Mouse (Mus musculus) embryonic fibroblast, embryonic 13.5 days (primary cell): ENCODE measurements around the gene Nup133. TPM values are rescaled to one million over a fixed set of nuclear protein-coding genes. Genes with fewer than 3 reads are reported as not detected.
"Not testable (repeated sequence)": the region's sequence is repeated elsewhere in the genome, so short reads cannot be mapped to it uniquely, and the experiment has no call there.

Experiments
- H3K27ac ChIP-seq: 2 replicates; pipeline ENCODE4 v1.5.1; 2012; ENCODE audit warnings: low read length, control low read depth, inconsistent platforms; ENCODE audit not compliant: insufficient read depth
- H3K4me1 ChIP-seq: 2 replicates; pipeline ENCODE4 v1.6.1; 2011; ENCODE audit warnings: low read length; ENCODE audit not compliant: control insufficient read depth, insufficient read depth
- H3K4me3 ChIP-seq: 2 replicates; pipeline ENCODE4 v1.5.1; 2011; ENCODE audit warnings: mild to moderate bottlenecking, control low read depth, low read length; ENCODE audit not compliant: insufficient read depth
- CTCF ChIP-seq: IDR thresholded peaks from 2 replicates; pipeline ENCODE4 v1.5.1; 2011; ENCODE audit warnings: mild to moderate bottlenecking, control low read depth, low read length, moderate library complexity, borderline replicate concordance; ENCODE audit not compliant: insufficient read depth
- POLR2A ChIP-seq: IDR thresholded peaks from 2 replicates; pipeline ENCODE4 v1.6.1; 2011; ENCODE audit warnings: low read depth, mild to moderate bottlenecking, control low read depth, low read length, moderate library complexity
- polyA plus RNA-seq: library from polyadenylated mRNA; stranded (reverse); fragments of >200 nt; gene quantifications from 2 replicates; pipeline ENCODE4 v1.2.4, GENCODE M21; 2011; ENCODE audit warnings: low read depth; ENCODE audit not compliant: missing spikeins, insufficient read length

Gene Nup133
- polyA plus RNA-seq, 1 experiment: 22.4 TPM

- Histone ChIP-seq H3K4me3 (peak overlapping the region; percentile 22), H3K4me1 (0 out of 2 replicates have a peak, but pooled peaks cover 4% of the 10 kb centered on the region), H3K27ac (no peak overlapping the region)
- TF ChIP-seq POLR2A (no peak), CTCF (no peak)
These were observed 32.6 kb upstream of the Nup133 start for GRCm38 (mm10) chr8:123981674-123982073.

GRCm38 (mm10) chr8:123980239-123980638, 31.2 kb upstream of the Nup133 start:
- no peak overlapping the region for H3K27ac ChIP-seq
- TF ChIP-seq POLR2A: no peak
- no peak for TF ChIP-seq CTCF

GRCm38 (mm10) chr8:123978926-123979325, 29.9 kb upstream of the Nup133 start:
- no peak overlapping the region for H3K4me3 ChIP-seq
- TF ChIP-seq POLR2A: no peak
- TF ChIP-seq CTCF: no peak
- 0 out of 2 replicates have a peak, but pooled peaks cover 4% of the 10 kb centered on the region for H3K4me1 ChIP-seq
- H3K27ac ChIP-seq: no peak overlapping the region

More at GRCm38 (mm10) chr8:123980239-123980638, 31.2 kb upstream of the Nup133 start:
- Histone ChIP-seq H3K4me3 (no peak overlapping the region), H3K4me1 (0 out of 2 replicates have a peak, but pooled peaks cover 4% of the 10 kb centered on the region)

GRCm38 (mm10) chr8:123978166-123978838, 29.2 kb upstream of the Nup133 start:
- Histone ChIP-seq H3K4me1 (0 out of 2 replicates have a peak, but pooled peaks cover 4% of the 10 kb centered on the region), H3K4me3 (no peak overlapping the region), H3K27ac (no peak overlapping the region)
- TF ChIP-seq POLR2A (no peak), CTCF (no peak)

- Histone ChIP-seq H3K4me3 (no peak overlapping the region), H3K4me1 (0 out of 2 replicates have a peak, but pooled peaks cover 4% of the 10 kb centered on the region), H3K27ac (no peak overlapping the region)
- TF ChIP-seq CTCF: no peak
- TF ChIP-seq POLR2A: no peak
These were observed 28.4 kb upstream of the Nup133 start for GRCm38 (mm10) chr8:123977499-123977898.

- no peak for TF ChIP-seq CTCF
- no peak for TF ChIP-seq POLR2A
- H3K27ac ChIP-seq: no peak overlapping the region
- H3K4me1 ChIP-seq: 0 out of 2 replicates have a peak, but pooled peaks cover under 1% of the 10 kb centered on the region
- no peak overlapping the region for H3K4me3 ChIP-seq
These were observed 24.4 kb upstream of the Nup133 start for GRCm38 (mm10) chr8:123973495-123973894.

GRCm38 (mm10) chr8:123966896-123967295, 17.8 kb upstream of the Nup133 start:
- Histone ChIP-seq H3K4me1 (no peaks in the 10 kb centered on the region), H3K4me3 (no peak overlapping the region), H3K27ac (no peak overlapping the region)
- no peak for TF ChIP-seq CTCF
- no peak for TF ChIP-seq POLR2A

- TF ChIP-seq CTCF (no peak), POLR2A (no peak)
These were observed 12.3 kb upstream of the Nup133 start for GRCm38 (mm10) chr8:123961371-123961770.

GRCm38 (mm10) chr8:123960556-123960955, 11.5 kb upstream of the Nup133 start:
- not testable (repeated sequence) for H3K4me1 ChIP-seq, H3K4me3 ChIP-seq, H3K27ac ChIP-seq

More at GRCm38 (mm10) chr8:123961371-123961770, 12.3 kb upstream of the Nup133 start:
- H3K27ac ChIP-seq: no peak overlapping the region
- H3K4me1 ChIP-seq: no peaks in the 10 kb centered on the region
- no peak overlapping the region for H3K4me3 ChIP-seq

GRCm38 (mm10) chr8:123960056-123960455, 11.0 kb upstream of the Nup133 start:
- TF ChIP-seq POLR2A: no peak
- TF ChIP-seq CTCF: no peak
- no peak overlapping the region for H3K4me3 ChIP-seq
- H3K27ac ChIP-seq: no peak overlapping the region
- H3K4me1 ChIP-seq: no peaks in the 10 kb centered on the region
